Mouse (Mus musculus) kidney, postnatal 14 days (tissue): ENCODE data around the gene Olr1.

Source experiments
- DNase-seq: peaks from one replicate; pipeline ENCODE4 v3.0.0; 2022; ENCODE audit warnings: mixed read lengths

Olr1 gene

GRCm38 (mm10) chr6:129507024-129507423, at the start of gene Olr1:
Olr1 (minus strand) TSS chr6:129507165.
- no peak for DNase-seq

- DNase-seq = no peak
These were observed 41.0 kb upstream of the Olr1 start for GRCm38 (mm10) chr6:129548009-129548408.

GRCm38 (mm10) chr6:129547277-129547676, 40.3 kb upstream of the Olr1 start:
- DNase-seq = no peak

- DNase-seq = peak; percentile 81
These were observed 37.0 kb upstream of the Olr1 start for GRCm38 (mm10) chr6:129543709-129544606.

- no peak for DNase-seq
These were observed 35.6 kb upstream of the Olr1 start for GRCm38 (mm10) chr6:129542540-129542939.

- no peak for DNase-seq
These were observed 35.0 kb upstream of the Olr1 start for GRCm38 (mm10) chr6:129541931-129542330.

GRCm38 (mm10) chr6:129538555-129538954, 31.6 kb upstream of the Olr1 start:
- DNase-seq = no peak

GRCm38 (mm10) chr6:129535723-129536122, 28.8 kb upstream of the Olr1 start:
- DNase-seq = no peak

GRCm38 (mm10) chr6:129534627-129535190, 27.7 kb upstream of the Olr1 start:
- peak; percentile 59 for DNase-seq

- DNase-seq = no peak
These were observed 27.1 kb upstream of the Olr1 start for GRCm38 (mm10) chr6:129534057-129534456.

GRCm38 (mm10) chr6:129532942-129533860, 26.2 kb upstream of the Olr1 start, which contains the start of gene Gabarapl1:
Gabarapl1 (plus strand) TSS chr6:129533160.
- peak; percentile 92 for DNase-seq

GRCm38 (mm10) chr6:129532556-129532941, 25.6 kb upstream of the Olr1 start:
- DNase-seq = peak; percentile 95

- DNase-seq = peak; percentile 67
These were observed 23.3 kb upstream of the Olr1 start for GRCm38 (mm10) chr6:129530261-129530660.

GRCm38 (mm10) chr6:129529605-129530004, 22.6 kb upstream of the Olr1 start:
- no peak for DNase-seq

GRCm38 (mm10) chr6:129527416-129527815, 20.5 kb upstream of the Olr1 start:
- no peak for DNase-seq

- no peak for DNase-seq
These were observed 19.1 kb upstream of the Olr1 start for GRCm38 (mm10) chr6:129526069-129526468.

- DNase-seq = peak; percentile 73
These were observed 10.9 kb upstream of the Olr1 start for GRCm38 (mm10) chr6:129517752-129518408.

- DNase-seq = no peak
These were observed 9.4 kb upstream of the Olr1 start for GRCm38 (mm10) chr6:129516388-129516787.

GRCm38 (mm10) chr6:129515068-129515467, 8.1 kb upstream of the Olr1 start:
- no peak for DNase-seq

- DNase-seq = no peak
These were observed 7.4 kb upstream of the Olr1 start for GRCm38 (mm10) chr6:129514376-129514775.

GRCm38 (mm10) chr6:129513409-129513808, 6.4 kb upstream of the Olr1 start:
- DNase-seq = peak; percentile 39

GRCm38 (mm10) chr6:129512868-129513267, 5.9 kb upstream of the Olr1 start:
- DNase-seq = peak; percentile 20
